Mouse (Mus musculus): ENCODE data around the gene Rexo4. TPM values are rescaled to one million over a fixed set of nuclear protein-coding genes. Genes with fewer than 3 reads are reported as not detected.
A peak's percentile ranks its signal among the peaks of the same experiment; 100 is the strongest.

Rexo4 gene
- polyA plus RNA-seq, 1 experiment: 62.1 TPM

DNA sequence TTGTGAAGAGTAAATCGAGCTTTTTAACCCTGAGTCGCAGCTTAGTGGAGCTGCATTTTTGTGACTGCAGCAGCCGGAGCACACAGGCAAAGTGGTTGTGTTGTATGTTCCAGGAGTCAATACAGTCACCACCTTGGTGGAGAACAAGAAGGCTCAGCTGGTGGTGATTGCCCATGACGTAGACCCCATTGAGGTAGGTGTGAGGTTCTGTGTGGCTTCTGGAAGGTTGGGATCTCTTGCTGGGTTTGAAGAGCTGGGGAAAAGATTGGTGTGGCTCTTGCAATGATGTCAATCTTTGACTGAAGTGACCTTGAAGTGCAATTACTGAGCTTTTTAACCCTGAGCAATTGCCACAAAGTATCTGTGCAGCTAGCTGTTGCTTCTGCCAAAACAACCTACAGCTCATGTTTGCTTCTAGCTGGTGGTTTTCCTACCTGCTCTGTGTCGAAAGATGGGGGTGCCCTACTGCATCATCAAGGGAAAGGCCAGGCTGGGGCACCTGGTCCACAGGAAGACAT lies 51.9 kb downstream of the Rexo4 start:
- TF ChIP-seq CTCF (IDR thresholded peaks at IDR 0.05; ENCODE audit: low read depth, low read length) (no peak), POLR2A (IDR thresholded peaks at IDR 0.05; ENCODE audit: borderline replicate concordance, low read depth, low read length) (no peak)
- Histone ChIP-seq H3K27ac (ENCODE audit: insufficient read depth, low read depth, low read length) (no peak overlapping the region), H3K4me1 (ENCODE audit: control insufficient read depth, insufficient read depth, low read length) (peaks cover 16% of the 10 kb centered on the region), H3K4me3 (ENCODE audit: insufficient read depth, low read length) (peak overlapping the region; percentile 83)

DNA sequence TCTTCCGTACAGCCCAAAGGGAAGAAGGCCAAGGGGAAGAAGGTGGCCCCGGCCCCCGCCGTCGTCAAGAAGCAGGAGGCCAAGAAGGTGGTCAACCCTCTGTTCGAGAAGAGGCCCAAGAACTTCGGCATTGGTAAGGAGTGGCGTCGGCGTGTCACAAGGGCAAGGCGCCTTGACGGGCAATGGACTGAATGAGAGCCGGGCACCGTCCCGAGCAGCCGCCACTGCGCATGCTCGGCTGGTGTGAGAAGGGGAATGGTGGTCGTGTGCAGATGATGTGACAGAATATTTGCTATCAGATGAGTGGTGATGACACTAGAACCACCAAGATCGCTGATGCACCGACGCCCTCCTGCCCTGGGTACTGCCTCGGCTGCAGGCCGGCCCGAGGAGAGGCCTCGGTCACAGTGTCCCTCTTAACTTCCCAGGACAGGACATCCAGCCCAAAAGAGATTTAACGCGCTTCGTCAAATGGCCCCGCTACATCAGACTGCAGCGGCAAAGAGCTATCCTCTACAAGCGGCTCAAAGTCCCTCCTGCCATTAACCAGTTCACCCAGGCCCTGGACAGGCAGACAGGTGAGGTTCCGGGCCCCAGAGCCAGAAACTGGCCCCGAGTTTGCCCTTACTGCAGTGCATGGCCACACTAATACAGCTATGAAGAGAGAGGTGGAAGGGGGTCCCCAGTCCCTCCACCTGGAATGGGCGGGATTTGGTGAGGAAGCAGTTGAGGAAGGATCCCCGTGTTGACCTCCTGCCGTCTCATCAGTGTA lies 53.0 kb downstream of the Rexo4 start:
- H3K27ac ChIP-seq (ENCODE audit: insufficient read depth, low read depth, low read length): peak overlapping the region; percentile 80
- H3K4me1 ChIP-seq (ENCODE audit: control insufficient read depth, insufficient read depth, low read length): peaks cover 17% of the 10 kb centered on the region

DNA sequence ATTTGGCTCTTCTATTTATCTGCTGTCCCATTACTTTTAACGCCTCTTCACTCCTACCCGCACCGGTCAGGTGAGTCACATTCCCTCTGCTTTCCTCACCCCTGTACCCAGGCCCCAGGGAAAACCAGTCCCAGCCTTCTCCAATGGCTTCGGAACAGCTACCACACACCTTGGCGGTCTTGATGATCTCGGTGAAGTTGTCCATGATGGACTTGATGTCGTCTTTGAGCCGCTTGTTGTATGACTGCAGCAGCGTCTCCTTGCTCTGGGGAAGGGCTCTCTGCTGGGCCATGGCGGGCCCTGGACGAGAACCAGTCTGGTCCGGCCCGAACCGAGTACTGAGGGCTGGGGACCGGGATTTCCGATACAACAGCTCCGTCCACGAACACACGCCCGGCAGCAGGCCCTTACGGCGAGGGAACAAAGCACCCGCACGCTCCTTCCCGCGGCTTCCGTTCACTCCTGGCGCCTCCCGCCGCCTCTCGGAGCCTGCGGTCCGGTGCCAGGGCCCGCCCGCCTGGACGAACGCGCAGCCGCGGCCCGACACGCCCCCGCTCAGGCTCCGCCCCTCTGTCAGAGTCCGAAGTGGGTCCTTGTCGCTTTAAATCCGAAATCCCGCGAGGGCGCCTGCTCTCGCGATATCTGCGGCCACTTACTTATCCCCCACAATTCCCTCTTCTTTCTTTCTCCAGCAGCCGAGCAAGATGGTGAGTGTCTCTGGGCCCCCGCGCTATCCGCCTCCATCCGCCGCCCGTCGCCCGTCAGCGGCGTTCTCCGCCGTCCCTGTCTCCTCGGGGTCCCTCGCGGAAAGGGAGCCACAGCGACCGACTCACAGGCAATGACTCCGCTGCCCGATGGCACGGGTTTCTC lies 53.8 kb downstream of the Rexo4 start, which contains the start of the genes Med22 and Rpl7a:
Gene Med22 (minus strand): TSS at position 554 of the 870 bp plus-strand sequence.
Gene Rpl7a (plus strand): TSS at position 641 of the 870 bp plus-strand sequence.
- TF ChIP-seq POLR2A (IDR thresholded peaks at IDR 0.05; ENCODE audit: borderline replicate concordance, low read depth, low read length): peak; percentile 73; the same call in 1 of the 2 replicates
- no peak for TF ChIP-seq CTCF (IDR thresholded peaks at IDR 0.05; ENCODE audit: low read depth, low read length)
- Histone ChIP-seq H3K27ac (ENCODE audit: insufficient read depth, low read depth, low read length) (peak within 1 kb of the TSS; percentile 80), H3K4me1 (ENCODE audit: control insufficient read depth, insufficient read depth, low read length) (peaks cover 17% of the 10 kb centered on the region), H3K4me3 (ENCODE audit: insufficient read depth, low read length) (peak within 1 kb of the TSS; percentile 90)

More for the DNA sequence above, 53.0 kb downstream of the Rexo4 start:
- peak overlapping the region; percentile 83 for H3K4me3 ChIP-seq (ENCODE audit: insufficient read depth, low read length)
- TF ChIP-seq POLR2A (IDR thresholded peaks at IDR 0.05; ENCODE audit: borderline replicate concordance, low read depth, low read length) (no peak), CTCF (IDR thresholded peaks at IDR 0.05; ENCODE audit: low read depth, low read length) (no peak)

DNA sequence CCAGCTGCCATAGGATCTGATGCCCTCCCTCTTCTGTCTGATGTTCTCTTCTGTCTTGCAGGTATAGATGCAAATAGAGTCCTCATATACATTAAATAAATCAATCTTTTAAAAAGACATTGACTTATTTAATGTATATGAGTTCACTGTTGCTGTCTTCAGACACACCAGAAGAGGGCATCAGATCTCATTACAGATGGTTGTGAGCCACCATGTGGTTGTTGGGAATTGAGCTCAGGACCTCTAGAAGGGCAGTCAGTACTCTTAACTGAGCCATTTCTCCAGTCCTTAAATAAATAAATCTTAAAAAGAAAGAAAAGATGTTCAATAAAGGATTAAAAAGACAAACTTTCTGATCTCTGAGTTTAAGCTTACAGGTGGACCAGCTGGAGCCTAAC lies 54.8 kb downstream of the Rexo4 start:
- Histone ChIP-seq H3K4me3 (ENCODE audit: insufficient read depth, low read length) (peak overlapping the region; percentile 90), H3K27ac (ENCODE audit: insufficient read depth, low read depth, low read length) (peak overlapping the region; percentile 49)

DNA sequence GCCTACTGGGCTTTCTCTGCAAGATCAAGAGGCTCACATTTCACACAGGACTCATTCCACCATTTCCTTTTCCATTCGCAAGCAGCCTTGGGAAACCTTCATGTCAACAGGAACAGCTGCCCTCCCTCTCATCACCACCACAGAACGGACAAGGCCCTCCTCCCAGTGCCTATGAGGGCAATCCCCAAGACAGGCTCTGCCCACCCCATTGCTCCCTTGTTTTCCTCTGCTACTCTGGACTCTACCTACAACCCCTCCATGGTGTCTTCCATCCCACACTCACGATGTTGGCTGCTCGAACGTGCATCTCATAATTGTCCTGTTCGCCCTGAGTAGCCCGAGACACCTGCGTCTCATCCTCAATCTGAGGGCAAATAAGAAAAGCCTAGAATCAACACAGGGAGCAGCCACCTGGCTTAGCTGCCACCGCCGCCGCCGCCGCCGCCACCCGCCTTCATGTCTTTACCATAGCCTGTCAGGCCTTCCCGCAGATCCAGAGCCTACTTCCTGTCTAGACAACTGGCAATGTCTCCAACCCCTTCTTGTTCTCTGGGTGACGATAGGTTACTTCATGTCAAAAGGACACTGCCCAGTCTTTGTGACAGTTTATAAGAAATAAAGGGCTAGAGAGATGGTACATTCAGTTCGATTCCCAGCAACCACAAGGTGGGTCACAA lies 55.3 kb downstream of the Rexo4 start:
- H3K4me1 ChIP-seq (ENCODE audit: control insufficient read depth, insufficient read depth, low read length): peaks cover 14% of the 10 kb centered on the region
- TF ChIP-seq CTCF (IDR thresholded peaks at IDR 0.05; ENCODE audit: low read depth, low read length): no peak
- TF ChIP-seq POLR2A (IDR thresholded peaks at IDR 0.05; ENCODE audit: borderline replicate concordance, low read depth, low read length): no peak
- H3K27ac ChIP-seq (ENCODE audit: insufficient read depth, low read depth, low read length): no peak overlapping the region
- peak overlapping the region; percentile 90 for H3K4me3 ChIP-seq (ENCODE audit: insufficient read depth, low read length)

More for the DNA sequence above, 54.8 kb downstream of the Rexo4 start:
- TF ChIP-seq CTCF (IDR thresholded peaks at IDR 0.05; ENCODE audit: low read depth, low read length) (no peak), POLR2A (IDR thresholded peaks at IDR 0.05; ENCODE audit: borderline replicate concordance, low read depth, low read length) (no peak)
- H3K4me1 ChIP-seq (ENCODE audit: control insufficient read depth, insufficient read depth, low read length): peaks cover 14% of the 10 kb centered on the region

DNA sequence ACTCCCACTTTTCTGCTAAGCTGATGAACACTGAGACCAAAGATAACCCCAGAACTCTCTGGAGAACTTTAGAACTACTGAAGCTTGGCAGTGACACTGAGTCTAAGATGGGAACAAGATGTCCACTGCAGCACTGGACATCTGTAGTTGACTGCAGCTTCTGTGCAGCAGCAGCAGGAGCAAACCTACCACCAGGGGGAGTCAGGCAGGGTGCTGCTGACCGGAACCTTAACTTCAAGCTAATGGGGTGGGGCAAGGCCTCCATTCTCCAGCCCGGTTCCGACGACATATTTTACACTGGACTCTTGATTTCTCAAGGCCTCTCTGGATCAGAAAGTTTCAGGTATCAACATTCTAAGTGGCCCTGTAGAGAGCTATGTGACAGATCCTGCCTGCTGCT lies 57.1 kb downstream of the Rexo4 start:
- H3K4me3 ChIP-seq (ENCODE audit: insufficient read depth, low read length): no peak overlapping the region
- peak; percentile 76 for TF ChIP-seq CTCF (IDR thresholded peaks at IDR 0.05; ENCODE audit: low read depth, low read length)
- no peak for TF ChIP-seq POLR2A (IDR thresholded peaks at IDR 0.05; ENCODE audit: borderline replicate concordance, low read depth, low read length)
- no peak overlapping the region for H3K27ac ChIP-seq (ENCODE audit: insufficient read depth, low read depth, low read length)
- peaks cover 14% of the 10 kb centered on the region for H3K4me1 ChIP-seq (ENCODE audit: control insufficient read depth, insufficient read depth, low read length)

DNA sequence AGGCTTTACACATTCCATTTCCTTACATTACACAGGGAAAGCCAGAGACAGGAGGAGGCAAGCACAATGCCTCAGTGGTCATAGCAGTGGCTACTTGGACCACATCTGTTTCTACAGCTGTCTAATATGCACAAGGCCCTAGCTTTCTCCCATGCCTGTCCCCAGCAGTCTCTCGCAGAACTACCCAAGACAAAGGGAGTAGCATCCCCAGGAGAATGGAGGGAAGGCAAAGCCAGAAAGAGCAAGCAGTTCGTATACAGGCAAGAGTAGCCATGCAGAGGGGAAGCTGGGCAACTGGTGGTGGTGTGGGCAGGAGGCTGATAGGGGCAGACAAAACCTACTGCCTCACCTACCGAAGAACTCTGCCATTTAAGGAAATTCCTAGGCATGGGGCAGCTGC lies 57.8 kb downstream of the Rexo4 start:
- TF ChIP-seq CTCF (IDR thresholded peaks at IDR 0.05; ENCODE audit: low read depth, low read length) (no peak), POLR2A (IDR thresholded peaks at IDR 0.05; ENCODE audit: borderline replicate concordance, low read depth, low read length) (no peak)
- H3K4me1 ChIP-seq (ENCODE audit: control insufficient read depth, insufficient read depth, low read length): peaks cover 14% of the 10 kb centered on the region
- no peak overlapping the region for H3K4me3 ChIP-seq (ENCODE audit: insufficient read depth, low read length)
- no peak overlapping the region for H3K27ac ChIP-seq (ENCODE audit: insufficient read depth, low read depth, low read length)

DNA sequence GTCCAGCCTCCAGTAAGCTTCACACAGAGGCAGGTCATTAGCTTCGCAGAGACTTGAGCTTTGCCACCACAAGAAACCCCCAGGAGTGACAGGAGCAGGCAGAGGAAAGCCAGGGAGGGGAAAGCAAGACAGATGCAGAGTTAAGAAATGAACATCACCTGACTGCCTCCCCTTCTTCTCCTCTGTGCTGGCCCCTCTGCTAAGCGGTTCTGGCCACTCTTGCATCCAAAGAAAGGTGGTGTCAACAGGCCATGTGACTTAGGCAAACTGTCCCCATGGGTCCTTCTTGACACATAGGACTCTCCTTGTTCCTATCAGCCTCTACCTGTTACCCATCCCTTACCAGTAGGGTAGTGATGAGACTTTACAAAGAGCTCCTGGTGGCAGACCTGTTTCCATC lies 58.2 kb downstream of the Rexo4 start:
- no peak overlapping the region for H3K4me3 ChIP-seq (ENCODE audit: insufficient read depth, low read length)
- TF ChIP-seq CTCF (IDR thresholded peaks at IDR 0.05; ENCODE audit: low read depth, low read length) (no peak), POLR2A (IDR thresholded peaks at IDR 0.05; ENCODE audit: borderline replicate concordance, low read depth, low read length) (no peak)
- H3K4me1 ChIP-seq (ENCODE audit: control insufficient read depth, insufficient read depth, low read length): peaks cover 18% of the 10 kb centered on the region
- no peak overlapping the region for H3K27ac ChIP-seq (ENCODE audit: insufficient read depth, low read depth, low read length)

Other genes with a start within 250 kb of the Rexo4 start
- gene Abo, start 99.4 kb downstream of the Rexo4 start, polyA plus RNA-seq (2012; ENCODE audit: insufficient read depth, insufficient read length, missing spikeins): not detected in 2 replicates
- gene Surf6, start 61.5 kb downstream of the Rexo4 start, polyA plus RNA-seq (2012; ENCODE audit: insufficient read depth, insufficient read length, missing spikeins): 30.9 and 32.0 TPM in 2 replicates
- 46.0 and 53.0 TPM in 2 replicates for gene Med22, start 53.7 kb downstream of the Rexo4 start, polyA plus RNA-seq (2012; ENCODE audit: insufficient read depth, insufficient read length, missing spikeins)
- gene Rpl7a, start 53.6 kb downstream of the Rexo4 start, polyA plus RNA-seq (2012; ENCODE audit: insufficient read depth, insufficient read length, missing spikeins): 400 and 420 TPM in 2 replicates
- 38.4 and 46.6 TPM in 2 replicates for gene Surf2, start 48.0 kb downstream of the Rexo4 start, polyA plus RNA-seq (2012; ENCODE audit: insufficient read depth, insufficient read length, missing spikeins)
- 91.1 and 97.9 TPM in 2 replicates for gene Surf1, start 47.9 kb downstream of the Rexo4 start, polyA plus RNA-seq (2012; ENCODE audit: insufficient read depth, insufficient read length, missing spikeins)
- gene Surf4, start 30.5 kb downstream of the Rexo4 start, polyA plus RNA-seq (2012; ENCODE audit: insufficient read depth, insufficient read length, missing spikeins): 144 and 151 TPM in 2 replicates
- 2.5 TPM in 2 replicates for gene Stkld1, start 30.3 kb downstream of the Rexo4 start, polyA plus RNA-seq (2012; ENCODE audit: insufficient read depth, insufficient read length, missing spikeins)
- gene Adamts13, start 9.0 kb upstream of the Rexo4 start, polyA plus RNA-seq (2012; ENCODE audit: insufficient read depth, insufficient read length, missing spikeins): 0.16 TPM in 1 of 2 replicates, not detected in the other
- 20.1 and 24.2 TPM in 2 replicates for gene Cacfd1, start 45.5 kb upstream of the Rexo4 start, polyA plus RNA-seq (2012; ENCODE audit: insufficient read depth, insufficient read length, missing spikeins)
- gene Slc2a6, start 63.6 kb upstream of the Rexo4 start, polyA plus RNA-seq (2012; ENCODE audit: insufficient read depth, insufficient read length, missing spikeins): 24.5 and 26.9 TPM in 2 replicates
- not detected in 2 replicates for gene Mymk, start 107.8 kb upstream of the Rexo4 start, polyA plus RNA-seq (2012; ENCODE audit: insufficient read depth, insufficient read length, missing spikeins)
- not detected in 2 replicates for gene Adamtsl2, start 115.0 kb upstream of the Rexo4 start, polyA plus RNA-seq (2012; ENCODE audit: insufficient read depth, insufficient read length, missing spikeins)
- gene Fam163b, start 178.1 kb upstream of the Rexo4 start, polyA plus RNA-seq (2012; ENCODE audit: insufficient read depth, insufficient read length, missing spikeins): not detected in 2 replicates
- not detected in 2 replicates for gene Dbh, start 200.8 kb upstream of the Rexo4 start, polyA plus RNA-seq (2012; ENCODE audit: insufficient read depth, insufficient read length, missing spikeins)

Data from bone marrow macrophage, adult 2 months (primary cell).